Mouse (Mus musculus) midbrain, embryonic 16.5 days (tissue): ENCODE data around the gene Cfap57. TPM values are rescaled to one million over a fixed set of nuclear protein-coding genes. Genes with fewer than 3 reads are reported as not detected.

ENCODE experiments used
- ATAC-seq: fragments of 200-750 bp; cut with Nextera tagmentation; 2 replicates; pipeline ENCODE4 v1.8.0; 2017; ENCODE audit warnings: moderate TSS enrichment
- H3K27ac ChIP-seq: fragments of 300-500 bp; sonication (generic); 2 replicates; pipeline ENCODE4 v1.5.1; 2014; ENCODE audit warnings: mild to moderate bottlenecking, low read length, mixed read lengths
- H3K27me3 ChIP-seq: fragments of 300-500 bp; sonication (generic); 2 replicates; pipeline ENCODE4 v1.6.1; 2014; ENCODE audit warnings: low read depth, low read length, mixed read lengths; ENCODE audit not compliant: control insufficient read depth, insufficient read depth
- H3K36me3 ChIP-seq: fragments of 300-500 bp; sonication (generic); 2 replicates; pipeline ENCODE4 v1.6.1; 2014; ENCODE audit warnings: mild to moderate bottlenecking, low read length, moderate library complexity, mixed read lengths; ENCODE audit not compliant: control insufficient read depth, insufficient read depth
- H3K4me1 ChIP-seq: fragments of 300-500 bp; sonication (generic); 2 replicates; pipeline ENCODE4 v1.6.1; 2014; ENCODE audit warnings: mild to moderate bottlenecking, low read length, mixed read lengths; ENCODE audit not compliant: control insufficient read depth, insufficient read depth
- H3K4me2 ChIP-seq: fragments of 300-500 bp; sonication (generic); 2 replicates; pipeline ENCODE4 v1.6.1; 2014; ENCODE audit warnings: mild to moderate bottlenecking, low read length, mixed read lengths
- H3K4me3 ChIP-seq: fragments of 300-500 bp; sonication (generic); 2 replicates; pipeline ENCODE4 v1.5.1; 2014; ENCODE audit warnings: low read depth, mild to moderate bottlenecking, low read length, moderate library complexity, mixed read lengths
- H3K9ac ChIP-seq: fragments of 300-500 bp; sonication (generic); 2 replicates; pipeline ENCODE4 v1.6.1; 2014; ENCODE audit warnings: low read depth, low read length, mixed read lengths
- H3K9me3 ChIP-seq: fragments of 300-500 bp; sonication (generic); replicated peaks from 2 replicates; pipeline ENCODE4 v1.6.1; 2014; ENCODE audit warnings: mild to moderate bottlenecking, low read length, mixed read lengths; ENCODE audit not compliant: control insufficient read depth, poor library complexity, severe bottlenecking
- WGBS: fragments of 180-500 bp; shearing (Covaris S2); extraction: QIAGEN DNeasy Blood & Tissue Kit; methylation state at CpG from one replicate; pipeline ENCODE4 v1.1.7; 2014; 5-methylcytosine and 5-hydroxymethylcytosine counted together
- polyA plus RNA-seq: library from polyadenylated mRNA; unstranded; fragments of >200 nt; fragmentation: Nextera tagmentation; extraction: Ambion mirVana; gene quantifications from 2 replicates; pipeline ENCODE4 v1.2.1, GENCODE M21; 2015

Gene Cfap57
- polyA plus RNA-seq, 1 experiment from 2014 or later, result 2.0 TPM

DNA sequence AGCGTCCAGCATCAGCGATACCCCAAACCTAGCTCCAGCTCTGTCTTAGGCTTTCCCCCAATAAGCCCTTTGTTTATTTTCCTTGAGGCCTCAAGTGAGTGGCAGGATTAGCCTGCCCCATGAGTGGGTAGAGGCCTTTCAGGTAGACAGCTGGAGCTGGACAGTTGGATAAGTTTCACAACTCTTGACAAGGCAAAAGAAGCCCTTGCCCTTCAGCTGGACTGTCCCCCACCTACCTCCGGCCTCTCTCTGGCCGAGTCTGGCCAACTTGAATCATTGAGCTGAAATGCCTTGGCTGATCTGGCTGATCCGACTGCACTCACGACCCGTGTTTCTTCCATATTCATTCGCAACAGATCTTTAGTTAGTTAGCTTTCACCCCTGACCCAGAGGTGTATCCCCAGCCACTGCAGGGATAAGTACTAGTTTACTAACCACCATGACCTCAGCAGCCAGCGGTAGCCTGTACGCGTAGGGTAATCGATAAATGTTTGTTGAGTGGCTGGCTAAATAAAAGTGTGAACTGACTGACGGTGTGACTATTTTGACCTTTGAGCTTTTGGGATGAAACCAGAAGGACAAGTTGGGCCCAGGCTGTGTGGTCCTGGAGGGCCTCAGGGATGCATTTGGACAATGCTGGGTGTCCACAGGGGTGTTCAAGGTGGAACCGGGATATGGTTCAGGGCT, 76.0 kb downstream of the Cfap57 start:
- no peaks in the 10 kb centered on the region; the same call in 1 of the 2 replicates for H3K4me1 ChIP-seq
- WGBS, result 77% methylated on average over 14 of the region's 14 CpGs
- no peak overlapping the region for H3K4me2 ChIP-seq
- no peak overlapping the region for H3K27ac ChIP-seq
- peaks cover 12% of the 10 kb centered on the region; the same call in 1 of the 2 replicates for H3K27me3 ChIP-seq
- no peak for ATAC-seq
- H3K9ac ChIP-seq, result no peak overlapping the region
- no peak overlapping the region for H3K4me3 ChIP-seq
- no peaks in the 10 kb centered on the region for H3K36me3 ChIP-seq
- no peaks in the 10 kb centered on the region for H3K9me3 ChIP-seq

DNA sequence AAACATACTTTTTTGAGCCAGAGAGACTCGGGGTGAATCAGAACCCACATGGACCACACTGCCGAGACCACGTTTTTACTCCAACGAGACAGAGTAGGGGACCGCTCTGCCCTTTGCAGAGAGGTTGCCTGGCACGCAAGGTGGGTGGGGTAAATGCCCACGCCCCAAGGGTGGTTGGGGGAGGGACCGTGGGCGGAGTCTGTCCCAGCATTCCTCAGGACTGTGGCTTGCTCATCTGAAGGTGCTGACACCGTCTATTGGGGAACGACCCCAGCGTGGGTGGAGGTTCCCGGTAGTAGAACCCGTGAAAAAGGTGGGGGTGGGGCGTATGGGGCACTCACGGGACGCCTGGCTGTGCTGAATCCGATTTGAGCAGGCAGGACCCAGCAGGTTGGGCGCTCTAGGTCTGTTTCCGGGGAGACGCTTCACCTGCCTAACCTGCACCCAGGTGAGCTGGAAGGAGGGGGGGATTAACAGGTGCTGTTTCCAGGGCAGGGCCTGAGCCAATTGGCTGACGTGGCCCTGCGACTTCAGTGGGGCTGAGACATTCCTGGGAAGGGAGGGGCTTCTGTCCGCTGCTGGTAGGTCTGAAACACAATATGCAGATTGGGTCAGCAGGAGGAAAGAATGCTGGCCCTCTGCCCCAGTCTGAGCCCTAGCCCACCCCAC, 76.9 kb downstream of the Cfap57 start, which contains the start of gene Tmem125:
Tmem125 (minus strand) TSS at position 453 of the 669 bp plus-strand sequence.
- Histone ChIP-seq H3K27me3 (peaks cover 12% of the 10 kb centered on the region; the same call in 1 of the 2 replicates), H3K27ac (no peak within 1 kb of the TSS), H3K4me3 (peak within 1 kb of the TSS; percentile 25), H3K4me1 (no peaks in the 10 kb centered on the region; the same call in 1 of the 2 replicates), H3K9me3 (no peaks in the 10 kb centered on the region), H3K4me2 (peak within 1 kb of the TSS; percentile 51), H3K9ac (peak within 1 kb of the TSS; percentile 4; the same call in 1 of the 2 replicates), H3K36me3 (no peaks in the 10 kb centered on the region)
- peak; percentile 60; the same call in 1 of the 2 replicates for ATAC-seq
- WGBS, result 2% methylated on average over 24 of the region's 24 CpGs

DNA sequence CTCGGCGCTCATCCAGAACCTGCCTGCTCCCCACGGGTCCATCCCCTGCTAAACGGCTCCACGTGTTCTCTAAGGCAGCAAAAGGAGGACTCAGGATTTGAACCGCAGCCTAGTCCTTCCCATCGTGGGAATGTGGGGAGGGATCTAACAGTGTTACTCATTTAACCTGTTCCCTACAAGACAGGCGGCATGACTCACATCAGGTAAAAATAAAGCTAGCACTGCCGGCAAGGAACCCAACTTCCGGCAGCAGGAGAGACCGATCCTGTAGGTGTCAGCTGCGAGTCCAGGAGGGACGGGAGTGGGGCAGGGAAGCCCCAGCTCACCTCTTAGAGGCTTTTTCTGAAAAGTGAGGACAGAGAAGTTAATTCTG, 77.4 kb downstream of the Cfap57 start:
- H3K4me3 ChIP-seq, result peak overlapping the region; percentile 25
- no peak overlapping the region for H3K27ac ChIP-seq
- peaks cover 12% of the 10 kb centered on the region; the same call in 1 of the 2 replicates for H3K27me3 ChIP-seq
- H3K4me2 ChIP-seq, result peak overlapping the region; percentile 51
- ATAC-seq, result no peak
- no peak overlapping the region for H3K9ac ChIP-seq
- H3K9me3 ChIP-seq, result no peaks in the 10 kb centered on the region
- 18% methylated on average over 13 of the region's 13 CpGs for WGBS
- no peaks in the 10 kb centered on the region; the same call in 1 of the 2 replicates for H3K4me1 ChIP-seq
- H3K36me3 ChIP-seq, result no peaks in the 10 kb centered on the region

DNA sequence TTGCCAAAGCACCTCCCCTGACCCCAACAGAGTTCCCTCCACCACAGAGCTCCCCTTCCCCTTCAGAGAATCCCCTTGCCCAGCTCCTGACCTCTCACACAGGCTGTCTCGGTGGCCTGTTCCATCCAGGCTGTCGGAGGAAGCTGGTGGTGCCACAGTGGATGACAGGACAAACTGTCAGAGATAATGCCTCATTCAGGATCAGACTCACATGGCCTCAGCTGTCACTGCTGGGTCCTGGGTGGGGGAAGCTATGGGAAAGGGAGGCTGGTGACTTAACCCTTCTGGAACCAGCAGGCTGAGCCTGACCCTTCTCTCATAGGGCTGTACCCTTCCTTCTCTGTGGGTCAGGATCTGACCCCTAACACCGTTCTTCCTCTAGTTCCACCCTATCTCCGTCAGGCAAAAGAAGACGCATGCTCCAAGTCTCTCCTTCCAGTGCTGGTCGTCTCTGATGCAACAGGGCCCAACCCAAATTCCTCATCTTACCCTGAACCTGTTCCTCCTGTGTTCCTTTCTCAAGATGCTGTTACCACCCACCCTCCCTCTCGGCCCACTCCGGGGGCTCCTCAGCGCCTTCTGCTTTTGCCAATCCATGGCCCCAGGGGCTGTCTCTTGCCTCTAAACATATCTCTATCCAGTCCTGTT, 77.9 kb downstream of the Cfap57 start:
- H3K9me3 ChIP-seq, result no peaks in the 10 kb centered on the region
- 65% methylated on average over 9 of the region's 9 CpGs for WGBS
- H3K4me3 ChIP-seq, result no peak overlapping the region
- peaks cover 12% of the 10 kb centered on the region; the same call in 1 of the 2 replicates for H3K27me3 ChIP-seq
- H3K4me1 ChIP-seq, result no peaks in the 10 kb centered on the region; the same call in 1 of the 2 replicates
- H3K27ac ChIP-seq, result no peak overlapping the region
- H3K4me2 ChIP-seq, result no peak overlapping the region
- H3K9ac ChIP-seq, result no peak overlapping the region
- no peaks in the 10 kb centered on the region for H3K36me3 ChIP-seq
- no peak for ATAC-seq

DNA sequence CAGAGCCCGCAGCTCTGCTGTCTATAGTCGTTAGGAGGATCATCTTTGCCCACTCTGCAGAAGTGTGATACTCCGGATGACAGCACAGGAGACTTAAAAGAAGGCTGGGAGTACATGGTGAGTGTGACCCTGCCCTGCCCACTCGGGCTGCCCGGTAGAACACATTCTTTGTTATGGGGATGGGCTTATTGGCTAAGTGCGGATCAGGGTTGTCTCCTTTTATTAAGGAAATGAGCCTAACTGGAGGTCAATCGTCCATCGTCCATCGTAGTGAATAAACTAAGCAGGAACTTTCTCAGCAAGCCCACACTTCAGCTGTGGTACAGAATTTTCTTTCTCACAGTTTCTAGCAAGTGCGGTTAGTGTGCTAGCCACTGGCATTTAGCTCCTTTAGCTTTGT, 80.7 kb downstream of the Cfap57 start:
- no peaks in the 10 kb centered on the region for H3K36me3 ChIP-seq
- H3K27me3 ChIP-seq, result peaks cover 12% of the 10 kb centered on the region; the same call in 1 of the 2 replicates
- no peak overlapping the region for H3K4me2 ChIP-seq
- H3K9ac ChIP-seq, result no peak overlapping the region
- H3K4me1 ChIP-seq, result no peaks in the 10 kb centered on the region; the same call in 1 of the 2 replicates
- no peaks in the 10 kb centered on the region for H3K9me3 ChIP-seq
- 6% methylated on average over 10 of the region's 10 CpGs for WGBS
- no peak overlapping the region for H3K27ac ChIP-seq
- H3K4me3 ChIP-seq, result no peak overlapping the region
- ATAC-seq, result no peak

- Histone ChIP-seq H3K27ac (no peak overlapping the region), H3K4me1 (no peaks in the 10 kb centered on the region), H3K9ac (no peak overlapping the region), H3K9me3 (no peaks in the 10 kb centered on the region), H3K4me2 (no peak overlapping the region), H3K4me3 (no peak overlapping the region), H3K36me3 (no peaks in the 10 kb centered on the region), H3K27me3 (peaks cover 12% of the 10 kb centered on the region; the same call in 1 of the 2 replicates)
- 40% methylated on average over 6 of the region's 6 CpGs for WGBS
- no peak for ATAC-seq
Measured at GRCm38 (mm10) chr4:118537801-118538200, 82.8 kb downstream of the Cfap57 start.

GRCm38 (mm10) chr4:118535610-118536009, 85.0 kb downstream of the Cfap57 start:
- Histone ChIP-seq H3K9me3 (no peaks in the 10 kb centered on the region), H3K36me3 (no peaks in the 10 kb centered on the region), H3K4me3 (no peak overlapping the region), H3K27ac (no peak overlapping the region), H3K9ac (no peak overlapping the region), H3K4me2 (no peak overlapping the region), H3K4me1 (no peaks in the 10 kb centered on the region), H3K27me3 (no peaks in the 10 kb centered on the region)
- 77% methylated on average over 6 of the region's 6 CpGs for WGBS
- ATAC-seq, result no peak

- Histone ChIP-seq H3K9ac (no peak overlapping the region), H3K4me2 (no peak overlapping the region), H3K9me3 (no peaks in the 10 kb centered on the region), H3K27me3 (no peaks in the 10 kb centered on the region), H3K4me3 (no peak overlapping the region), H3K4me1 (no peaks in the 10 kb centered on the region), H3K36me3 (no peaks in the 10 kb centered on the region), H3K27ac (no peak overlapping the region)
- no peak for ATAC-seq
- 83% methylated on average over 7 of the region's 7 CpGs for WGBS
Measured at GRCm38 (mm10) chr4:118533605-118534004, 87.0 kb downstream of the Cfap57 start.
